Mouse (Mus musculus) stomach, postnatal 0 days (tissue): ENCODE results near the gene Gm19426.

Source experiments
- CTCF ChIP-seq: IDR thresholded peaks from 2 replicates; pipeline ENCODE4 v1.5.1; 2016; ENCODE audit warnings: antibody characterized with exemption, low read depth, mild to moderate bottlenecking, moderate library complexity
- EP300 ChIP-seq: optimal IDR thresholded peaks from 2 replicates; pipeline ENCODE3; 2016; ENCODE audit warnings: antibody characterized with exemption

GRCm38 (mm10) chr2:84757026-84757682, 13.7 kb upstream of the Gm19426 start:
- TF ChIP-seq CTCF, result no peak
- no peak for TF ChIP-seq EP300
